Mouse (Mus musculus) thymus, postnatal 14 days (tissue): ENCODE data around the gene Grpr.
A peak's percentile ranks its signal among the peaks of the same experiment; 100 is the strongest.

Source experiments
- DNase-seq: peaks from one replicate; pipeline ENCODE4 v3.0.0; 2021

Grpr gene

DNA sequence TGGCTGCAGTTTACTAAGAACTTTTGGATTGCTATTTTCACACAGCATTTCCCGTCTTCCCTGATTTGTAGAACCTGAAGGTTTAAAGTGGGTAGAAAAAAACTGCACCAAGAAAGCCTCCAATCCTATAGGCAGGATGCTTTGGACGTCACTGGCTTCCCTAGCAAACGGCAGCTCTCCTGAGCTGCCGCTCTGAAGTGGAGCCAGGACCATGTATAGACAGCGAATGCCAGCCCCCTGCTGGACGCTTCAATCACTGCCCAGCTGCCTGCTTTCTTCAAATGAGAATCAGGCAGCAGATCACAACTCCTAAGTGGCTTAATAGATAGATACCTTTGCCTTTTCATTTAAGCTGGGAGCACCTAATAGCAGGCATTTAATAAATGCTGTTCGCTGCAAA, at the start of gene Grpr:
Grpr (minus strand) TSS at position 12 of the 400 bp plus-strand sequence.
- DNase-seq, result peak; percentile 32

- no peak for DNase-seq
These were observed 11.0 kb upstream of the Grpr start for GRCm38 (mm10) chrX:163560521-163560920.

GRCm38 (mm10) chrX:163547042-163547441, 2.4 kb downstream of the Grpr start:
- no peak for DNase-seq

GRCm38 (mm10) chrX:163532836-163533235, 16.6 kb downstream of the Grpr start:
- DNase-seq, result no peak

DNA sequence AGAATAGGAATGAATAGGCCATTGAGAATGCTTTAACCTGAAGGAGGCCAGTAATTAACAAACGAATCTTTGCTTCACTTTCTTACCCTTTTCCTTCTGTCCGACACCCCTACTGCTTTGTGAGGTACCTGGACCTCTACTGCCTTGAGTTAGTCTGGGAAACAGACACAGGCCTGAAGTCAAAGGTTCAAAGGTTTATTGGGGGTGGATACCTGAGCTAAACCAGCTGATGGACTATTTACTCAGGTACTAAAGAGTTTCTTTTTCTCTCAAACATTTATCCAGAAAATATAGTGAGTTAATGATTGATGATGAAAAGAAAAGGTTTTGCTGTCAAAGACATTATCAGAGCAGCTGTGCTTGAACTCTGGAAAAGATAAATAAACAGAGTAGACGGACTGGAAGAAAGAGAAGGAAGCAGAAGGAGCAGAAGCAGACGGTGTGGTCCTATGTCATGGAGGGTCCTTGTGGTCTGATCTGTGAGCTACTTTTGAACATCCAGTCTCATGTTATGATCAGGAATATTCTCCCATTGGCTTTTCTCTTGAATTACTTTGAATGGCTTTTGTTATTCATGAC, 30.4 kb downstream of the Grpr start:
- no peak for DNase-seq

DNA sequence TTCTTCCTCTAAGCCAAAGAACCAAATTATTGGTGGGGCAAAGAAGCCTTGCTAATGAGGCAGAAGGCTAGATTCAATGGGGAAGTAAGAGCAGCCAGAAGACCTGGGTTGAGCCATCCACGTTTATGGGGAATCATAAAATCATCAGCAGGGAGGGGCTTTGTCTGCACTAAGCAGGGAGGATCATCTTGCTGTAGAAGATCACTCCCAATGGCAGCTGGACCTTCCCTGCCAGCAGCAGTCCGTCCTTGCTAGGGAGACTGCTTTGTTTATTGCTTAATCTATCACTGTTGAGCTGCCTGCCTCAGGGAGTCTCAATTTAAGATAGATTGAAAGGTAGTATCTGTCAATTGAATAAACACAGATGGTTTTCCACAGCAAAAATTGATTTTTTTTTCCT, 37.7 kb downstream of the Grpr start:
- no peak for DNase-seq

GRCm38 (mm10) chrX:163502088-163502487, 47.4 kb downstream of the Grpr start:
- no peak for DNase-seq
